Mouse (Mus musculus): ENCODE measurements at regions not wholly inside any gene's neighbourhood (a gene's known extent, or its start where the extent isn't known, plus 50 kb on each side); places are given as distances from the start of the nearest gene placed in this dataset.
A peak's percentile ranks its signal among the peaks of the same experiment; 100 is the strongest.

GRCm38 (mm10) chr19:6619546-6619945 lies 76.7 kb upstream of the Slc22a12 start:
- no peaks in the 10 kb centered on the region for H3K36me3 ChIP-seq (ENCODE audit: control insufficient read depth, insufficient read depth, low read length, poor library complexity, severe bottlenecking)
- H3K27me3 ChIP-seq (ENCODE audit: control insufficient read depth, insufficient read depth, low read length, poor library complexity, severe bottlenecking): no peaks in the 10 kb centered on the region; the same call in 1 of the 2 replicates
- no peak for DNase-seq (ENCODE audit: low read depth, low spot score)

GRCm38 (mm10) chr19:6616659-6617058 lies 73.8 kb upstream of the Slc22a12 start:
- no peaks in the 10 kb centered on the region for H3K36me3 ChIP-seq (ENCODE audit: control insufficient read depth, insufficient read depth, low read length, poor library complexity, severe bottlenecking)
- DNase-seq (ENCODE audit: low read depth, low spot score): no peak

GRCm38 (mm10) chr19:6612441-6612840 lies 69.6 kb upstream of the Slc22a12 start:
- H3K36me3 ChIP-seq (ENCODE audit: control insufficient read depth, insufficient read depth, low read length, poor library complexity, severe bottlenecking): no peaks in the 10 kb centered on the region
- no peak for DNase-seq (ENCODE audit: low read depth, low spot score)
- H3K27me3 ChIP-seq (ENCODE audit: control insufficient read depth, insufficient read depth, low read length, poor library complexity, severe bottlenecking): no peaks in the 10 kb centered on the region

More at GRCm38 (mm10) chr19:6616659-6617058, 73.8 kb upstream of the Slc22a12 start:
- H3K27me3 ChIP-seq (ENCODE audit: control insufficient read depth, insufficient read depth, low read length, poor library complexity, severe bottlenecking): no peaks in the 10 kb centered on the region

GRCm38 (mm10) chr19:6611921-6612320 lies 69.1 kb upstream of the Slc22a12 start:
- no peak for DNase-seq (ENCODE audit: low read depth, low spot score)
- Histone ChIP-seq H3K36me3 (ENCODE audit: control insufficient read depth, insufficient read depth, low read length, poor library complexity, severe bottlenecking) (no peaks in the 10 kb centered on the region), H3K27me3 (ENCODE audit: control insufficient read depth, insufficient read depth, low read length, poor library complexity, severe bottlenecking) (no peaks in the 10 kb centered on the region)

DNA sequence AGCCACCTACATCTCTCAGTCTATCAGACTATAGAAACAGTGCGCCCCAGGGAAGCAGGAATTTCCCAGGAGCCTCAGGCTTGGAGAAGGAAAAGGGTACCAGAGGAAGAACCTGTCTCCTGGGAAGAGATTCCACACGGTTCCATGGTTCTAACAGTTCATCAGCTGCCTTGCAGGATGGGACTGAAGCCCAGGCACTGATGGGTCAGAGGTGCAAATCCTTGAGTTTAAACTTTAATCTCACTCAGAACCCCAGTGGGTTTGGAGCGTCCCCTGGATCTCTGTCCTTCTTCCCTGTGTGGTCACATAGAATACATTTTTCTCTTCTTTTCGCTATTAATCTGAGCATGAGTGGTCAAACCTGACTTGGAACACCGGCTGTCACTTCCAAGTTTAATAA lies 67.9 kb upstream of the Slc22a12 start:
- Histone ChIP-seq H3K36me3 (ENCODE audit: control insufficient read depth, insufficient read depth, low read length, poor library complexity, severe bottlenecking) (no peaks in the 10 kb centered on the region), H3K27me3 (ENCODE audit: control insufficient read depth, insufficient read depth, low read length, poor library complexity, severe bottlenecking) (no peaks in the 10 kb centered on the region)
- DNase-seq (ENCODE audit: low read depth, low spot score): no peak

DNA sequence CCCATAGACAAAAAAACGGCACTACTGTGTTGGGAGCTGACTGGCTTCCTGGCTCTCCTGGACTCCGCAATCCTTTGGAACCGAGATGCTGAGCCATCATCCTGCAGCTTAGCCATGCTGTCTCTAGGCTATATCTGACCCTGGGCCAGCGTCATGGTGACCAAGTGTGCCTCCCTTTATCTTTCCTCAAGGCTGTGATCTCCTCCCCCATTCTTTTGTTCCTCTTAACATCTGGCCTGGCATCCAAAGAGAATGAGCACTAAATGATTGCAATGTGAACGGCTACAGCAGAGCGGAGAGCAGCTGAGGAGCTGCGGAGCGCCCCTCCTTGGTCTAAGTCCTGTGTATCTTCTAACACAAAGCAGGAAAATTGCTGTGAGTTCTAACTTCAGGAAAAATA lies 67.2 kb upstream of the Slc22a12 start:
- no peaks in the 10 kb centered on the region for H3K27me3 ChIP-seq (ENCODE audit: control insufficient read depth, insufficient read depth, low read length, poor library complexity, severe bottlenecking)
- no peak for DNase-seq (ENCODE audit: low read depth, low spot score)
- no peaks in the 10 kb centered on the region for H3K36me3 ChIP-seq (ENCODE audit: control insufficient read depth, insufficient read depth, low read length, poor library complexity, severe bottlenecking)

GRCm38 (mm10) chr19:6607501-6607900 lies 64.7 kb upstream of the Slc22a12 start:
- H3K27me3 ChIP-seq (ENCODE audit: control insufficient read depth, insufficient read depth, low read length, poor library complexity, severe bottlenecking): no peaks in the 10 kb centered on the region
- H3K36me3 ChIP-seq (ENCODE audit: control insufficient read depth, insufficient read depth, low read length, poor library complexity, severe bottlenecking): no peaks in the 10 kb centered on the region
- no peak for DNase-seq (ENCODE audit: low read depth, low spot score)

DNA sequence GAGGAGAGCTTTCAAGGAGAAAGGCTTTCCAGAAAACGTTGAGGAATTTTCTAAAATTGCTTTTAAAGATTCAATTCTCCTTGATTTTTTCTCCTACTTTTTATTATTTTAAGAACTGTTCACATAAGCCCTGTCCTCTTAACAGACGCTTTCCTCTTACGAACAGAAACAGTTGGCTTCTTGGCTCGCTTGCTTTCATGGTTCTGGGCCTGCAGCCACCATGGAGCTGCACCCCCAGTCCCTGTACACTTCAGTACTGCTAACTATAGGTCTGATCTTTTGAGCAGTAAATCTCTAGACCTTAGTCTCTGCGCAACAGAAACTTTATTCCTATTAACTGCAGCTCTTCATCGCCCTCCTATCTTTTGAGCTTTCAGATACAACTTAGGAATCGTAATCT lies 63.8 kb upstream of the Slc22a12 start:
- Histone ChIP-seq H3K27me3 (ENCODE audit: control insufficient read depth, insufficient read depth, low read length, poor library complexity, severe bottlenecking) (no peaks in the 10 kb centered on the region), H3K36me3 (ENCODE audit: control insufficient read depth, insufficient read depth, low read length, poor library complexity, severe bottlenecking) (no peaks in the 10 kb centered on the region)
- DNase-seq (ENCODE audit: low read depth, low spot score): no peak

DNA sequence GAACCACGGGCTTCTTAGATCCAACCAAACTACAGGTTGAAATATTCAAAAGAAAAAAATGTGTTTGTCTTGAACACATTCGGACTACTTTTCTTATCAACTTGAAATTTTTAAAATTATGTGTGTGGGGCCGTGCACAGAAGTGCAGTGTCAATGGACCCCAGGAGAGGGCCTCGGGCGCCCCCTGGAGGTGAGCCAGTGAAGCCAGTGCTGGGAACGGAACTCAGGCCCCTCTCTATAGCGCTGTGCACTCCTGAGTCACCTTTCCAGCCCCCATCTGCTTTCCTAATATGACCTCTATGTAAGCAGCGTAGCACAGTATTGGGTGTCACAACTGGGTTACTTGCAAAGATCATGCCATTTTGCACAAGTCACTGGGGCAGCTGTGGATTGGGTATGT lies 61.9 kb upstream of the Slc22a12 start:
- no peaks in the 10 kb centered on the region for H3K36me3 ChIP-seq (ENCODE audit: control insufficient read depth, insufficient read depth, low read length, poor library complexity, severe bottlenecking)
- H3K27me3 ChIP-seq (ENCODE audit: control insufficient read depth, insufficient read depth, low read length, poor library complexity, severe bottlenecking): no peaks in the 10 kb centered on the region
- DNase-seq (ENCODE audit: low read depth, low spot score): no peak

GRCm38 (mm10) chr19:6600873-6601530 lies 58.2 kb upstream of the Slc22a12 start:
- DNase-seq (ENCODE audit: low read depth, low spot score): no peak
- no peaks in the 10 kb centered on the region for H3K36me3 ChIP-seq (ENCODE audit: control insufficient read depth, insufficient read depth, low read length, poor library complexity, severe bottlenecking)
- no peaks in the 10 kb centered on the region; the same call in 1 of the 2 replicates for H3K27me3 ChIP-seq (ENCODE audit: control insufficient read depth, insufficient read depth, low read length, poor library complexity, severe bottlenecking)

DNA sequence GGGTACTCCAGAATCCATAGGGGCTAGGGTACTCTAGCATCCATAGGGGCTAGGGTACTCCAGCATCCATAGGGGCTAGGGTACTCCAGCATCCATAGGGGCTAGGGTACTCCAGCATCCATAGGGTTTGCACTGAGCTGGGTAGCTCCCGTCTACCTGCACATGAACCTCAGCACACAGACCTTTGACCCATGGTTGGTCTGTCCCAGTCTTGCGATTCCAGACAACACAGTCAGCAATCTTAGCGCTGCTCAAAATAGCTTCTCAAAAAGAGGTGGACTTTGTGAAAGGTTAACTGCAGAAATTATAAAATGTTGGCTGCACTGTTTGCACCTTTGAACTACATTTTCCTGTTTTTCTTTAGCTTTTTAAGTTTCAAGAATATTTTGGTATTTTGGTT lies 56.4 kb upstream of the Slc22a12 start:
- no peaks in the 10 kb centered on the region for H3K36me3 ChIP-seq (ENCODE audit: control insufficient read depth, insufficient read depth, low read length, poor library complexity, severe bottlenecking)
- no peak for DNase-seq (ENCODE audit: low read depth, low spot score)
- H3K27me3 ChIP-seq (ENCODE audit: control insufficient read depth, insufficient read depth, low read length, poor library complexity, severe bottlenecking): no peaks in the 10 kb centered on the region; the same call in 1 of the 2 replicates

DNA sequence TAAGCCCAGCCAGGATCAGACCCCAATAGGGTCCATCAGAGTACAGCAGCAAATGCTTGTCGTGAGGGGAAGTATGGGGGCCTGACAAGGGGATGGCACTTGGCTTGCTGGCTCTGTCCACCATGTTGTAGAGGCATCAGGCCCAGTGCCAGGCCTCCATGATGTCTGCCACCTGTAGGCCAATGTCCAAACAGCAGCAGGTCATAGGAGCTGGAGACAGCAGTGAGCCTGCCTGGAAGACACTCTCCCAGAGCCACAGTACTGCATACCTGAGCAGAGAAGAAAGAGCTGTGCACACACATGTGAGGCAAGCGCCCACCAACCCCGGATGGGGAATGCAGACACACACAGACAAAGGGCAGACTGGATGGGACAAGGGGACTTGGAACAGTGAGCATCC lies 55.4 kb upstream of the Slc22a12 start:
- H3K36me3 ChIP-seq (ENCODE audit: control insufficient read depth, insufficient read depth, low read length, poor library complexity, severe bottlenecking): no peaks in the 10 kb centered on the region
- peak; percentile 8 for DNase-seq (ENCODE audit: low read depth, low spot score)
- no peaks in the 10 kb centered on the region; the same call in 1 of the 2 replicates for H3K27me3 ChIP-seq (ENCODE audit: control insufficient read depth, insufficient read depth, low read length, poor library complexity, severe bottlenecking)

GRCm38 (mm10) chr19:6595801-6596200 lies 53.0 kb upstream of the Slc22a12 start:
- Histone ChIP-seq H3K36me3 (ENCODE audit: control insufficient read depth, insufficient read depth, low read length, poor library complexity, severe bottlenecking) (no peaks in the 10 kb centered on the region), H3K27me3 (ENCODE audit: control insufficient read depth, insufficient read depth, low read length, poor library complexity, severe bottlenecking) (no peaks in the 10 kb centered on the region; the same call in 1 of the 2 replicates)
- DNase-seq (ENCODE audit: low read depth, low spot score): no peak

Measured in splenic B cell, adult 2 months (primary cell).